Mouse (Mus musculus) kidney, adult 2 months (tissue): ENCODE measurements at regions not wholly inside any gene's neighbourhood (a gene's known extent, or its start where the extent isn't known, plus 50 kb on each side); places are given as distances from the start of the nearest gene placed in this dataset.
"Not testable (repeated sequence)": the region's sequence is repeated elsewhere in the genome, so short reads cannot be mapped to it uniquely, and the experiment has no call there.

ENCODE experiments used
- DNase-seq: peaks from one replicate; pipeline ENCODE4 v3.0.0; 2021
- H3K27ac ChIP-seq: fragments of 200-500 bp; 2 replicates; pipeline ENCODE4 v1.5.1; 2012; ENCODE audit warnings: low read depth, low read length, control low read depth, inconsistent platforms; ENCODE audit not compliant: insufficient read depth
- H3K27me3 ChIP-seq: fragments of 200-500 bp; replicated peaks from 2 replicates; pipeline ENCODE4 v1.6.1; 2012; ENCODE audit warnings: mild to moderate bottlenecking, moderate library complexity, low read length, inconsistent platforms; ENCODE audit not compliant: control insufficient read depth, insufficient read depth
- H3K36me3 ChIP-seq: fragments of 200-500 bp; 2 replicates; pipeline ENCODE4 v1.6.1; 2012; ENCODE audit warnings: mild to moderate bottlenecking, moderate library complexity, low read length, inconsistent platforms; ENCODE audit not compliant: control insufficient read depth, insufficient read depth
- H3K4me1 ChIP-seq: fragments of 200-500 bp; 2 replicates; pipeline ENCODE4 v1.6.1; 2011; ENCODE audit warnings: low read length; ENCODE audit not compliant: control insufficient read depth, insufficient read depth
- H3K4me3 ChIP-seq: fragments of 200-500 bp; 2 replicates; pipeline ENCODE4 v1.5.1; 2011; ENCODE audit warnings: mild to moderate bottlenecking, low read depth, low read length, control low read depth; ENCODE audit not compliant: insufficient read depth
- CTCF ChIP-seq: fragments of 200-500 bp; conservative IDR thresholded peaks from 2 replicates; pipeline ENCODE4 v1.5.1; 2011; ENCODE audit warnings: low read depth, mild to moderate bottlenecking, control low read depth, low read length, moderate library complexity, mixed read lengths; ENCODE audit not compliant: insufficient read depth, insufficient read length
- POLR2A ChIP-seq: fragments of 200-500 bp; IDR thresholded peaks from one replicate; pipeline ENCODE4 v1.6.1; 2011; ENCODE audit warnings: low read depth, low read length, control low read depth
- WGBS: fragments of 180-500 bp; shearing (Covaris S2); methylation state at CpG from one replicate; pipeline ENCODE4 v1.1.7; 2018; 5-methylcytosine and 5-hydroxymethylcytosine counted together

GRCm38 (mm10) chr5:13654173-13654572 is 137.2 kb upstream of the Speer3 start:
- Histone ChIP-seq H3K4me3 (no peak overlapping the region), H3K4me1 (no peaks in the 10 kb centered on the region), H3K36me3 (no peaks in the 10 kb centered on the region), H3K27me3 (no peaks in the 10 kb centered on the region), H3K27ac (no peak overlapping the region)
- no peak for TF ChIP-seq POLR2A
- TF ChIP-seq CTCF = no peak
- DNase-seq = no peak

DNA sequence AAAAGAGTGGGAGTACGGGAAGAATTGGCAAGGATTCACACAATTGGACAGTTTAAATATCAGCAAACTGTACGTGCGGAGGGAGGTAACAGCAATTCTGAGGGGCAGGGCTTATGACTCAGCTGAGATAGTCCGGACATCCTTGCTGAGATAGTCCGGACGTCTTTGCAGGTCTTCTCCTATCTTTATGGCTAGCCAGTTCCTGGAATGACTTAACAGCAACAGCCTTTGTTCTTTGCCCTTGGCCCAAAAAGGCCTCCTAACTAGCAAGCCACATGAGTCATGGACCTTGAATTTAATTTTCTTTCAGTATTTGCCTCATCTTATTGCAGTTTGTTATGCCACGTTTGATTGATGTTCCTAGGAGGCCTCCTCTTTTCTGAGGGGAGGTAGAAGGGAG is 133.1 kb upstream of the Speer3 start:
- not testable (repeated sequence) for H3K36me3 ChIP-seq, DNase-seq
- WGBS = 82% methylated on average over 7 of the region's 7 CpGs

GRCm38 (mm10) chr5:13659514-13659913 is 131.9 kb upstream of the Speer3 start:
- DNase-seq = no peak
- Histone ChIP-seq H3K36me3 (no peaks in the 10 kb centered on the region), H3K4me1 (no peaks in the 10 kb centered on the region), H3K27me3 (no peaks in the 10 kb centered on the region), H3K4me3 (no peak overlapping the region), H3K27ac (no peak overlapping the region)
- 60% methylated on average over 1 of the region's 1 CpGs for whole genome bisulfite sequencing
- TF ChIP-seq POLR2A (no peak), CTCF (no peak)

More for the DNA sequence above, 133.1 kb upstream of the Speer3 start:
- not testable (repeated sequence) for H3K27ac ChIP-seq, H3K27me3 ChIP-seq, H3K4me1 ChIP-seq, H3K4me3 ChIP-seq

- H3K27ac ChIP-seq = no peak overlapping the region
- H3K4me1 ChIP-seq = no peaks in the 10 kb centered on the region
- DNase-seq = no peak
- no peak overlapping the region for H3K4me3 ChIP-seq
- no peaks in the 10 kb centered on the region for H3K27me3 ChIP-seq
- H3K36me3 ChIP-seq = no peaks in the 10 kb centered on the region
- TF ChIP-seq POLR2A = no peak
- TF ChIP-seq CTCF = no peak
- 79% methylated on average over 1 of the region's 1 CpGs for whole genome bisulfite sequencing
Measured at GRCm38 (mm10) chr5:13667444-13667843, 124.0 kb upstream of the Speer3 start.

GRCm38 (mm10) chr5:13668840-13669239 is 122.6 kb upstream of the Speer3 start:
- no peak overlapping the region for H3K27ac ChIP-seq
- no peak overlapping the region for H3K4me3 ChIP-seq
- no peaks in the 10 kb centered on the region for H3K4me1 ChIP-seq
- no peaks in the 10 kb centered on the region for H3K27me3 ChIP-seq
- TF ChIP-seq CTCF = no peak
- TF ChIP-seq POLR2A = no peak
- DNase-seq = no peak
- H3K36me3 ChIP-seq = no peaks in the 10 kb centered on the region

- Histone ChIP-seq H3K4me1 (no peaks in the 10 kb centered on the region), H3K4me3 (no peak overlapping the region), H3K36me3 (no peaks in the 10 kb centered on the region), H3K27ac (no peak overlapping the region), H3K27me3 (no peaks in the 10 kb centered on the region; the same call in 1 of the 2 replicates)
- 60% methylated on average over 5 of the region's 5 CpGs for WGBS
- no peak for TF ChIP-seq POLR2A
- TF ChIP-seq CTCF = no peak
- peak; percentile 8 for DNase-seq
Measured at GRCm38 (mm10) chr5:13690929-13691806, 100.3 kb upstream of the Speer3 start.

- no peak overlapping the region for H3K27ac ChIP-seq
- no peak overlapping the region for H3K4me3 ChIP-seq
- no peak for TF ChIP-seq POLR2A
- no peaks in the 10 kb centered on the region for H3K4me1 ChIP-seq
- WGBS = 59% methylated on average over 5 of the region's 5 CpGs
- no peak for DNase-seq
- H3K27me3 ChIP-seq = no peaks in the 10 kb centered on the region; the same call in 1 of the 2 replicates
- no peaks in the 10 kb centered on the region for H3K36me3 ChIP-seq
Measured at GRCm38 (mm10) chr5:13694847-13695246, 96.6 kb upstream of the Speer3 start.
